Mouse (Mus musculus) kidney, embryonic 15.5 days (tissue): ENCODE measurements around the gene Bloc1s1. TPM values are rescaled to one million over a fixed set of nuclear protein-coding genes. Genes with fewer than 3 reads are reported as not detected.

Experiments
- ATAC-seq: fragments of 200-750 bp; cut with Nextera tagmentation; replicated peaks from 2 replicates; pipeline ENCODE4 v1.8.0; 2017; ENCODE audit warnings: moderate TSS enrichment; ENCODE audit not compliant: low FRiP score
- H3K27ac ChIP-seq: fragments of 300-500 bp; sonication (generic); 2 replicates; pipeline ENCODE4 v1.5.1; 2015; ENCODE audit warnings: mild to moderate bottlenecking, inconsistent platforms
- H3K27me3 ChIP-seq: fragments of 300-500 bp; sonication (generic); 2 replicates; pipeline ENCODE4 v1.6.1; 2015; ENCODE audit warnings: inconsistent platforms
- H3K36me3 ChIP-seq: fragments of 300-500 bp; sonication (generic); 2 replicates; pipeline ENCODE4 v1.6.1; 2015; ENCODE audit warnings: inconsistent platforms
- H3K4me1 ChIP-seq: fragments of 300-500 bp; sonication (generic); 2 replicates; pipeline ENCODE4 v1.6.1; 2015; ENCODE audit warnings: inconsistent platforms
- H3K4me2 ChIP-seq: fragments of 300-500 bp; sonication (generic); 2 replicates; pipeline ENCODE4 v1.6.1; 2015; ENCODE audit warnings: moderate library complexity, mild to moderate bottlenecking, inconsistent platforms
- H3K4me3 ChIP-seq: fragments of 300-500 bp; sonication (generic); replicated peaks from 2 replicates; pipeline ENCODE4 v1.5.1; 2015; ENCODE audit warnings: mild to moderate bottlenecking, inconsistent platforms
- H3K9ac ChIP-seq: fragments of 300-500 bp; sonication (generic); 2 replicates; pipeline ENCODE4 v1.6.1; 2015; ENCODE audit warnings: mild to moderate bottlenecking, inconsistent platforms
- H3K9me3 ChIP-seq: fragments of 300-500 bp; sonication (generic); replicated peaks from 2 replicates; pipeline ENCODE4 v1.6.1; 2016; ENCODE audit warnings: inconsistent platforms
- WGBS: fragments of 180-500 bp; shearing (Covaris S2); methylation state at CpG from one replicate; pipeline ENCODE4 v1.1.7; 2015; ENCODE audit warnings: mixed read lengths; 5-methylcytosine and 5-hydroxymethylcytosine counted together
- polyA plus RNA-seq: library from polyadenylated mRNA; unstranded; fragments of >200 nt; fragmentation: Nextera tagmentation; extraction: Ambion mirVana; gene quantifications from 2 replicates; pipeline ENCODE4 v1.2.1, GENCODE M21; 2015

The Bloc1s1 gene
- polyA plus RNA-seq, 1 experiment from 2014 or later: 231 TPM

DNA sequence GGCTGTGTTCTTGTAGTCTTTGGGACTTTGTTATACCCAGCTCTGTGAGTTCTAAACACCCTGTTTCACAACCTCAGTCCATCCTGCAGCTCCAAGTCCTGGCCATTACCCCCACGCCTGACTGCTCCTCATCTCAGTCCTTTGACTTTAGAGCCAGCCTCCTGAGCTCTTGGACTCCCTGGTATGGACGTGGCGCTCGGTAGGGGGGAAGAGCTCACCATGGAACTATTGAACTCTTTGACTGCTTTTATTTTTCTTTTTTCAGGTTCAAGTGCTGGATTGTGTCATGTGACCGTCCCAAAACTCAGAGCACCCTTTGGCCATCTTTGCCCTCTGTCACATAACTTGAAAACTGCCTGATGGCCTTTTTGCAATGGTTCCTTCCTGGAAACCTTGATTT lies 41.8 kb downstream of the Bloc1s1 start:
- peaks cover 17% of the 10 kb centered on the region; the same call in 1 of the 2 replicates for H3K4me1 ChIP-seq
- WGBS: 86% methylated on average over 5 of the region's 5 CpGs

DNA sequence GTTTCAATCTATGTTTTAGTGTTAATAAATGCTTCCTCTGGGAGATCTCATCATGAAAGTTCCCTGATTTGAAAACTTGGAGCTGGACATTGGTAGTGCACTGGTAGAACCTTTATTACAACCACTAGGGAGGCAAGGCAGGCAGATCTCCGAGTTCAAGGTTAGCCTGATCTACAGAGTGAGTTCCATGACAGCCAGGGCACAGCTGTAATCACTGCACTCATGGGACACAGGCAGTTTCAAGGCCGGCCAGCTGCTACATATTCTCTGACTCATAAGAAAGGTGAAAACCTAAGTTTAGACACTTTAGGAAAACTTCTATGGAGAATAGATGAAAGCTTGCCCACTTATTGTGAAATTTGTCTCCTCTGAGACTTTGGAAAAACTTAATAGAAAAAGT lies 45.0 kb downstream of the Bloc1s1 start:
- Histone ChIP-seq H3K36me3 (peaks cover 67% of the 10 kb centered on the region), H3K27ac (no peak overlapping the region), H3K4me3 (no peak overlapping the region), H3K9me3 (no peaks in the 10 kb centered on the region), H3K4me2 (no peak overlapping the region), H3K27me3 (no peaks in the 10 kb centered on the region), H3K4me1 (0 out of 2 replicates have a peak, but pooled peaks cover 5% of the 10 kb centered on the region), H3K9ac (no peak overlapping the region)
- 82% methylated on average over 2 of the region's 2 CpGs for WGBS
- no peak for ATAC-seq

More for the DNA sequence above, 41.8 kb downstream of the Bloc1s1 start:
- Histone ChIP-seq H3K27me3 (no peaks in the 10 kb centered on the region), H3K27ac (no peak overlapping the region), H3K9me3 (no peaks in the 10 kb centered on the region), H3K4me2 (no peak overlapping the region), H3K36me3 (peaks cover 66% of the 10 kb centered on the region), H3K9ac (no peak overlapping the region), H3K4me3 (no peak overlapping the region)
- no peak; the same call in 1 of the 2 replicates for ATAC-seq

DNA sequence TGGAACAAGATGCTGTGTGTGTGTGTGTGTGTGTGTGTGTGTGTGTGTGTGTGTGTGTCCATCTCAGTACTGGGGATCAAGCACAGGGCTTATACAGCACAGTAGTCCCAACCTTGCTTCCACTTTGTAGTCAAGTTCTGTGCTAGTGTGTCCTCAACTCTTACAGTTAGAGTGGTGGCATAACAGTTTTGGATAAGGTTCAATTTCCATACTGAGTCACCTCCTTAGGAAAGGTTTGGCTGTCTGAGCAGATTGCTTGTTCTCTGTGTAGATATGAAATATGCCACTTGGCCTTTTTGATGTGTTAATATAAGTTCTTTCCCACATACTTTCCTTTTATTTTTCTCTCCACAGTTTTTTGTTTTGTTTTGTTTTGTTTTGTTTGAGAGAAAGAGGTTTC lies 45.5 kb downstream of the Bloc1s1 start:
- no peaks in the 10 kb centered on the region for H3K9me3 ChIP-seq
- no peak overlapping the region for H3K4me2 ChIP-seq
- 0 out of 2 replicates have a peak, but pooled peaks cover 5% of the 10 kb centered on the region for H3K4me1 ChIP-seq
- no peak overlapping the region for H3K27ac ChIP-seq
- no peaks in the 10 kb centered on the region for H3K27me3 ChIP-seq
- no peak overlapping the region for H3K4me3 ChIP-seq
- no peak for ATAC-seq
- H3K9ac ChIP-seq: no peak overlapping the region
- H3K36me3 ChIP-seq: peaks cover 68% of the 10 kb centered on the region

DNA sequence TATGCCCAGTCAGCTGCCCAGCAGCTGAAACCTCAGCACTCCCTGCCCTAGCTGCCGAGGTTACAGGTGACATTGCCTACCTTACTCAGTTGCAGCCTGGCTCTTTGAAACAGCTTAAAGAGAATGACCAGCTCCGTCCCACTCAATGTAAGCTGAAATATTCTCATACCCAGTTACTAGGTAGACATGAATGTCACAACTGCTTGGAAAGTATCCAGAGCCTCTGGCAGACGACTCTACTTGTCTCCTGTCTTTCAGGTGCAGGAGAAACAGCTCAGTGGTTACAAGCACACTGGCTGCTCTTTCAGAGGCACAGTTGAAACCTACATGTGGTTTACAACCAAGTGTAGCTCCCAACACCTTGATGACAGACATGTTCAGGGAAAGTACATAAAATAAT lies 53.5 kb downstream of the Bloc1s1 start:
- WGBS: 87% methylated on average over 3 of the region's 3 CpGs
- no peak overlapping the region for H3K4me3 ChIP-seq
- no peaks in the 10 kb centered on the region for H3K27me3 ChIP-seq
- peaks cover 83% of the 10 kb centered on the region for H3K36me3 ChIP-seq
- H3K9ac ChIP-seq: no peak overlapping the region
- no peak overlapping the region for H3K27ac ChIP-seq
- H3K4me1 ChIP-seq: no peaks in the 10 kb centered on the region
- no peaks in the 10 kb centered on the region for H3K9me3 ChIP-seq
- no peak for ATAC-seq
- H3K4me2 ChIP-seq: no peak overlapping the region

Other genes starting within 250 kb of the Bloc1s1 start
- gene Suox, start 250.0 kb downstream of the Bloc1s1 start, polyA plus RNA-seq: 11.7 and 13.2 TPM in 2 replicates
- gene Rab5b, start 227.8 kb downstream of the Bloc1s1 start, polyA plus RNA-seq: 71.4 and 72.3 TPM in 2 replicates
- gene Pmel, start 219.8 kb downstream of the Bloc1s1 start, polyA plus RNA-seq: 1.2 TPM in 2 replicates
- gene Cdk2, start 219.0 kb downstream of the Bloc1s1 start, polyA plus RNA-seq: 106 and 107 TPM in 2 replicates
- gene Dgka, start 179.2 kb downstream of the Bloc1s1 start, polyA plus RNA-seq: 5.9 and 6.0 TPM in 2 replicates
- gene Pym1, start 176.1 kb downstream of the Bloc1s1 start, polyA plus RNA-seq: 40.2 and 41.4 TPM in 2 replicates
- gene Mmp19, start 133.1 kb downstream of the Bloc1s1 start, polyA plus RNA-seq: 0.73 and 1.6 TPM in 2 replicates
- 54.0 and 56.0 TPM in 2 replicates for gene Dnajc14, start 120.0 kb downstream of the Bloc1s1 start, polyA plus RNA-seq
- 16.7 and 20.6 TPM in 2 replicates for gene Tmem198b, start 119.7 kb downstream of the Bloc1s1 start, polyA plus RNA-seq
- 208 and 213 TPM in 2 replicates for gene Sarnp, start 106.7 kb downstream of the Bloc1s1 start, polyA plus RNA-seq
- 80.9 and 83.4 TPM in 2 replicates for gene Ormdl2, start 102.4 kb downstream of the Bloc1s1 start, polyA plus RNA-seq
- 7.2 and 8.7 TPM in 2 replicates for gene Gdf11, start 32.3 kb downstream of the Bloc1s1 start, polyA plus RNA-seq
- gene Cd63, start 23.0 kb downstream of the Bloc1s1 start, polyA plus RNA-seq: 671 and 731 TPM in 2 replicates
- 15.3 and 18.8 TPM in 2 replicates for gene Rdh5, start 1.1 kb downstream of the Bloc1s1 start, polyA plus RNA-seq
- gene Itga7, start 9.8 kb upstream of the Bloc1s1 start, polyA plus RNA-seq: 3.6 and 4.2 TPM in 2 replicates
- 5.6 and 6.4 TPM in 2 replicates for gene Mettl7b, start 37.0 kb upstream of the Bloc1s1 start, polyA plus RNA-seq
- not detected in 2 replicates for gene Olfr9, start 65.4 kb upstream of the Bloc1s1 start, polyA plus RNA-seq
- not detected in 2 replicates for gene Olfr763, start 86.8 kb upstream of the Bloc1s1 start, polyA plus RNA-seq
- not detected in 2 replicates for gene Olfr764-ps1, start 115.9 kb upstream of the Bloc1s1 start, polyA plus RNA-seq
- gene Olfr765, start 126.0 kb upstream of the Bloc1s1 start, polyA plus RNA-seq: not detected in 2 replicates
- not detected in 2 replicates for gene Olfr766-ps1, start 144.9 kb upstream of the Bloc1s1 start, polyA plus RNA-seq
- gene Olfr767, start 158.9 kb upstream of the Bloc1s1 start, polyA plus RNA-seq: not detected in 2 replicates
- not detected in 2 replicates for gene Olfr768, start 175.3 kb upstream of the Bloc1s1 start, polyA plus RNA-seq
- gene Olfr769, start 193.8 kb upstream of the Bloc1s1 start, polyA plus RNA-seq: not detected in 2 replicates
- gene Olfr770, start 215.0 kb upstream of the Bloc1s1 start, polyA plus RNA-seq: not detected in 2 replicates
- not detected in 2 replicates for gene Olfr771, start 240.7 kb upstream of the Bloc1s1 start, polyA plus RNA-seq